Mouse (Mus musculus) MEL (cell line): ENCODE measurements around the gene Gnb5. TPM values are rescaled to one million over a fixed set of nuclear protein-coding genes. Genes with fewer than 3 reads are reported as not detected.

Experiments used
- DNase-seq: peaks from one replicate; pipeline ENCODE4 v3.0.0; 2011; ENCODE audit warnings: low read depth, low spot score
- H3K27ac ChIP-seq: 2 replicates; pipeline ENCODE4 v1.5.1; 2012; ENCODE audit warnings: low read depth, mild to moderate bottlenecking, control low read depth, low read length, moderate library complexity; ENCODE audit not compliant: control insufficient read depth
- H3K27me3 ChIP-seq, 2 experiments: fragments of 150-350 bp in 1 of 2; sonication (generic) in 1 of 2; 2 replicates each; pipeline ENCODE4 v1.6.1; 2012; ENCODE audit warnings: low read length in 2 of 2, mild to moderate bottlenecking in 2 of 2, improper control_type of control experiment in 1 of 2, moderate library complexity in 1 of 2; ENCODE audit not compliant: insufficient read depth in 2 of 2, control insufficient read depth in 1 of 2
- H3K36me3 ChIP-seq, 2 experiments: 2 replicates each; pipeline ENCODE4 v1.6.1; 2012 to 2014; ENCODE audit warnings: low read length in 2 of 2, improper control_type of control experiment in 1 of 2, inconsistent platforms in 1 of 2, mild to moderate bottlenecking in 1 of 2; ENCODE audit not compliant: insufficient read depth in 2 of 2, control insufficient read depth in 1 of 2
- H3K4me1 ChIP-seq, 2 experiments: fragments of 150-350 bp in 1 of 2; sonication (generic) in 1 of 2; 2 replicates each; pipeline ENCODE4 v1.6.1; 2012; ENCODE audit warnings: low read length in 2 of 2, improper control_type of control experiment in 1 of 2, mild to moderate bottlenecking in 1 of 2; ENCODE audit not compliant: insufficient read depth in 2 of 2, control insufficient read depth in 1 of 2
- H3K4me3 ChIP-seq, 2 experiments: fragments of 150-350 bp in 1 of 2; sonication (generic) in 1 of 2; 2 replicates each; pipeline ENCODE4 v1.5.1; 2012; ENCODE audit warnings: low read depth in 2 of 2, low read length in 2 of 2, mild to moderate bottlenecking in 2 of 2, moderate library complexity in 2 of 2, control low read depth in 1 of 2, improper control_type of control experiment in 1 of 2; ENCODE audit not compliant: control insufficient read depth in 1 of 2, insufficient read depth in 1 of 2
- H3K79me2 ChIP-seq: 2 replicates; pipeline ENCODE4 v1.6.1; 2012; ENCODE audit warnings: mild to moderate bottlenecking, low read length, moderate library complexity; ENCODE audit not compliant: control insufficient read depth, poor library complexity, insufficient read depth
- H3K9ac ChIP-seq: 2 replicates; pipeline ENCODE4 v1.6.1; 2012; ENCODE audit warnings: low read depth, mild to moderate bottlenecking, control low read depth, low read length, moderate library complexity; ENCODE audit not compliant: control insufficient read depth, poor library complexity, severe bottlenecking
- H3K9me3 ChIP-seq: fragments of 150-350 bp; sonication (generic); replicated peaks from 2 replicates; pipeline ENCODE4 v1.6.1; 2012; ENCODE audit warnings: mild to moderate bottlenecking, low read length, improper control_type of control experiment, moderate library complexity; ENCODE audit not compliant: insufficient read depth
- BHLHE40 ChIP-seq: IDR thresholded peaks from 2 replicates; pipeline ENCODE4 v1.6.1; 2012; ENCODE audit warnings: low read depth, mild to moderate bottlenecking, inconsistent platforms, low read length, improper control_type of control experiment, borderline replicate concordance
- CTCF ChIP-seq, 3 experiments: IDR thresholded peaks in 2 of 3; conservative IDR thresholded peaks in 1 of 3; 2 replicates each; pipeline ENCODE4 v1.5.1; 2011 to 2012; ENCODE audit warnings: low read length in 3 of 3, low read depth in 2 of 3, mild to moderate bottlenecking in 2 of 3, improper control_type of control experiment in 1 of 3, inconsistent platforms in 1 of 3, mixed read lengths in 1 of 3, moderate library complexity in 1 of 3; ENCODE audit not compliant: control insufficient read depth in 1 of 3, insufficient read depth in 1 of 3, poor library complexity in 1 of 3, severe bottlenecking in 1 of 3
- ELF1 ChIP-seq: IDR thresholded peaks from 2 replicates; pipeline ENCODE4 v1.6.1; 2014; ENCODE audit warnings: low read depth, mild to moderate bottlenecking, inconsistent platforms, low read length, improper control_type of control experiment, moderate library complexity
- EP300 ChIP-seq, 2 experiments: IDR thresholded peaks; 2 replicates each; pipeline ENCODE4 v1.6.1; 2011; ENCODE audit warnings: improper control_type of control experiment in 2 of 2, low read length in 2 of 2, low read depth in 1 of 2, mild to moderate bottlenecking in 1 of 2
- GABPA ChIP-seq: IDR thresholded peaks from 2 replicates; pipeline ENCODE4 v1.6.1; 2012; ENCODE audit warnings: low read depth, mild to moderate bottlenecking, inconsistent platforms, low read length, improper control_type of control experiment, moderate library complexity
- GATA1 ChIP-seq: IDR thresholded peaks from 2 replicates; pipeline ENCODE4 v1.6.1; 2011; ENCODE audit warnings: low read depth, low read length, improper control_type of control experiment
- HCFC1 ChIP-seq: IDR thresholded peaks from 2 replicates; pipeline ENCODE4 v1.6.1; 2012; ENCODE audit warnings: low read depth, mild to moderate bottlenecking, inconsistent platforms, low read length, improper control_type of control experiment, moderate library complexity
- JUND ChIP-seq: IDR thresholded peaks from 2 replicates; pipeline ENCODE4 v1.6.1; 2011; ENCODE audit warnings: low read depth, mild to moderate bottlenecking, improper control_type of control experiment, low read length
- MAZ ChIP-seq: IDR thresholded peaks from 2 replicates; pipeline ENCODE4 v1.6.1; 2012; ENCODE audit warnings: low read depth, mild to moderate bottlenecking, inconsistent platforms, low read length, improper control_type of control experiment
- MXI1 ChIP-seq: IDR thresholded peaks from 2 replicates; pipeline ENCODE4 v1.6.1; 2011; ENCODE audit warnings: mild to moderate bottlenecking, low read depth, low read length, improper control_type of control experiment
- MYC ChIP-seq: IDR thresholded peaks from 2 replicates; pipeline ENCODE4 v1.6.1; 2011; ENCODE audit warnings: low read depth, mild to moderate bottlenecking, low read length, improper control_type of control experiment, moderate library complexity
- POLR2A ChIP-seq, 2 experiments: IDR thresholded peaks; 2 replicates each; pipeline ENCODE4 v1.6.1; 2011 to 2012; ENCODE audit warnings: low read length in 2 of 2, mild to moderate bottlenecking in 2 of 2, control low read depth in 1 of 2, improper control_type of control experiment in 1 of 2, low read depth in 1 of 2, moderate library complexity in 1 of 2; ENCODE audit not compliant: control insufficient read depth in 1 of 2, insufficient read depth in 1 of 2, poor library complexity in 1 of 2
- POLR2AphosphoS2 ChIP-seq: IDR thresholded peaks from 2 replicates; pipeline ENCODE4 v1.6.1; 2011; ENCODE audit warnings: low read length, improper control_type of control experiment
- POLR2AphosphoS5 ChIP-seq: IDR thresholded peaks from 2 replicates; pipeline ENCODE4 v1.6.1; 2012; ENCODE audit warnings: low read depth, borderline replicate concordance, mild to moderate bottlenecking, inconsistent platforms, low read length, moderate library complexity, mixed read lengths
- RAD21 ChIP-seq: IDR thresholded peaks from 2 replicates; pipeline ENCODE4 v1.6.1; 2011; ENCODE audit warnings: mild to moderate bottlenecking, low read depth, low read length, improper control_type of control experiment
- SIN3A ChIP-seq: IDR thresholded peaks from 2 replicates; pipeline ENCODE4 v1.6.1; 2012; ENCODE audit warnings: low read length, improper control_type of control experiment, inconsistent platforms
- SMC3 ChIP-seq: IDR thresholded peaks from 2 replicates; pipeline ENCODE4 v1.6.1; 2011; ENCODE audit warnings: low read depth, low read length, improper control_type of control experiment
- TAL1 ChIP-seq: IDR thresholded peaks from 2 replicates; pipeline ENCODE4 v1.6.1; 2012; ENCODE audit warnings: mild to moderate bottlenecking, inconsistent platforms, low read length, moderate library complexity, mixed read lengths
- TCF12 ChIP-seq: IDR thresholded peaks from 2 replicates; pipeline ENCODE4 v1.6.1; 2014; ENCODE audit warnings: low read depth, mild to moderate bottlenecking, inconsistent platforms, low read length, improper control_type of control experiment, moderate library complexity
- USF1 ChIP-seq: IDR thresholded peaks from 2 replicates; pipeline ENCODE4 v1.6.1; 2014; ENCODE audit warnings: low read depth, mild to moderate bottlenecking, inconsistent platforms, low read length, improper control_type of control experiment, moderate library complexity
- ZC3H11A ChIP-seq: IDR thresholded peaks from 2 replicates; pipeline ENCODE4 v1.6.1; 2012; ENCODE audit warnings: low read depth, mild to moderate bottlenecking, inconsistent platforms, low read length, improper control_type of control experiment
- ZKSCAN1 ChIP-seq: IDR thresholded peaks from 2 replicates; pipeline ENCODE4 v1.6.1; 2012; ENCODE audit warnings: low read depth, mild to moderate bottlenecking, inconsistent platforms, low read length, improper control_type of control experiment, moderate library complexity
- ZMIZ1 ChIP-seq: IDR thresholded peaks from 2 replicates; pipeline ENCODE4 v1.6.1; 2012; ENCODE audit warnings: low read depth, mild to moderate bottlenecking, inconsistent platforms, low read length, improper control_type of control experiment, moderate library complexity
- polyA plus RNA-seq, 2 experiments: library from polyadenylated mRNA; stranded (reverse) in 1 of 2; unstranded in 1 of 2; fragments of >175 nt in 1 of 2; fragments of >200 nt in 1 of 2; gene quantifications; 2 replicates each; pipeline versions ENCODE4 v1.2.1 to v1.2.4; 2012; ENCODE audit warnings: low replicate concordance in 2 of 2, low read depth in 1 of 2; ENCODE audit not compliant: insufficient read length in 2 of 2, insufficient read depth in 1 of 2, missing spikeins in 1 of 2
- total RNA-seq: library from RNA; depleted of rRNA; stranded (reverse); fragments of 300-350 nt; gene quantifications from 2 replicates; pipeline ENCODE4 v1.2.3, GENCODE M21; 2012

The Gnb5 gene
- total and polyA plus RNA-seq, 3 experiments: 4.0 to 6.5 TPM; not detected in 1

DNA sequence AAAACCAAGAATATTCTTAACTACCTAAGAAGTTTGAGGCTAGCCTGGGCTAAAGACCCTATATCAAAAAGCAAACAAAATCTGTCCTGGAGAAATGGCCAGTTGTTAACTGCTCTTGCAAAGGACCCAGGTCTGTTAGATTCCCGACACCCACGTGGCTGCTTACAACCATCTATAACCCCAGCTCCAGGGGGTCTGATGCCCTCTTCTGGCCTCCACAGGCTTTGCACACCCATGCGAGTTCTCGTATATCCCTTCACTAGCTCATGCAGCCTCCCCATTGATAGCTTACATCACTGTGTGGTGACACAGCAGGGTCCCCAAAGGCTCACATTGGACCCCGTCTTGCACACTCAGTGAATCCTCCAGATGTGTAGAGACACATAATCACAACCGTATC is 20.7 kb upstream of the Gnb5 start (continued):
- TF ChIP-seq POLR2AphosphoS2: no peak
- peak; percentile 42; the same call in 1 of the 2 replicates for TF ChIP-seq USF1
- no peak for TF ChIP-seq BHLHE40
- TF ChIP-seq POLR2A (IDR thresholded peaks at IDR 0.05; ENCODE audit: control insufficient read depth in 1 of 2, insufficient read depth in 1 of 2, low read depth in 1 of 2, low read length in 2 of 2, poor library complexity in 1 of 2): no peak
- no peak for TF ChIP-seq TCF12
- no peak for TF ChIP-seq MXI1
- no peak for TF ChIP-seq ZMIZ1
- no peak for TF ChIP-seq ZKSCAN1
- TF ChIP-seq GATA1: no peak
- TF ChIP-seq ELF1: no peak
- TF ChIP-seq, all 39 proteins: peak for 6

DNA sequence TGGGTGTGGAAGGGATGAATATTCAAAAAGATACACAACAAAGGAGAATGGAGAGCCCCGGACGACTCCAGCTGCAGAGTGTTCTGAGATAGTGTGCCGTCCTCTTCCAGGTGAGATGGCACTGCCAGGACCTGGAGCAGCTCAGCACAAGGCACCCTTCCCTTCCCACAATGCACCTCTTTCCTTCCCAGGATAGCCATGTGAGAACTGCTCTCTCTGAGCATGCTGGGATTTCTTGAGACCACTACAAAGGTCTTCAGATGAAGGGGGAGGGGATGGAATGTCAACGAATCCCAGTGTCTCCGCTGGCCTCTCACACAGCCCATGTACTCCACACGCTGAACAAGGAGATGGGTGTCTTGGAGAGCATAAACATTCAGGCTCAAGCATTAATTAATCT is 18.5 kb upstream of the Gnb5 start:
- Histone ChIP-seq H3K79me2 (no peaks in the 10 kb centered on the region), H3K27ac (no peak overlapping the region), H3K27me3 (no peaks in the 10 kb centered on the region), H3K4me1 (peaks cover 4 to 16% of the 10 kb centered on the region in 2 experiments; a peak in 3 of 4 replicates), H3K9ac (no peak overlapping the region), H3K4me3 (no peak overlapping the region)
- DNase-seq: no peak
- TF ChIP-seq EP300 (IDR thresholded peaks at IDR 0.05; ENCODE audit: low read depth in 1 of 2, low read length in 2 of 2): no peak
- no peak for TF ChIP-seq MAZ
- TF ChIP-seq JUND: no peak
- no peak for TF ChIP-seq POLR2AphosphoS5
- no peak for TF ChIP-seq TAL1
- no peak for TF ChIP-seq USF1
- no peak for TF ChIP-seq SIN3A
- TF ChIP-seq, all 39 proteins: peak for 0
- peaks cover 0 to 6% of the 10 kb centered on the region in 2 experiments; a peak in 2 of 4 replicates for H3K36me3 ChIP-seq
- H3K9me3 ChIP-seq: no peaks in the 10 kb centered on the region

DNA sequence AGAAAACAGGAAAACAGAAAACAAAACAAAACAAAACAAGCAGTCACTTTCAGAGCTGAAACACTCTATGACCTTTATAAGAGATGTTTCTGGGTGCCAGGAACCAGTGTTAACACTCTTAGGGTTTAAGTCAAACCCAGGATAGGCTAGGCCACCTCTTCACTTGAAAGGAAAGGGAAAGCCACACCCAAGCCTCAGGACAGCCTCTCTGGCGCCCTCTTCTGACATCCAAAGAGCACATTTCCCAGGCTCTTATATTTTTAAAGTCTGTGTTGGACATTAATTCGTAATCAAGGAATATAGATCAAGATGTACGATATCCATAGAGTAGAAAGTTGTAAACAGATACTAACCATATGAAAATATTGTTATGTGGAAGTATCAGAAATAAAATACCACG is 16.5 kb upstream of the Gnb5 start:
- Histone ChIP-seq H3K4me1 (peaks cover 0 to 5% of the 10 kb centered on the region in 2 experiments; a peak in 1 of 4 replicates), H3K9me3 (no peaks in the 10 kb centered on the region), H3K27ac (no peak overlapping the region), H3K9ac (peak overlapping the region; percentile 32; the same call in 1 of the 2 replicates), H3K27me3 (no peaks in the 10 kb centered on the region; a peak in 2 of 4 replicates), H3K79me2 (no peaks in the 10 kb centered on the region)
- DNase-seq: peak; percentile 83
- TF ChIP-seq SMC3 (peak; percentile 72), USF1 (no peak), RAD21 (peak; percentile 50), MXI1 (no peak), TCF12 (no peak), CTCF (IDR thresholded peaks at IDR 0.05 in 2 of 3, conservative IDR thresholded peaks at IDR 0.05 in 1 of 3; ENCODE audit: control insufficient read depth in 1 of 3, insufficient read depth in 1 of 3, low read depth in 2 of 3, low read length in 3 of 3, poor library complexity in 1 of 3, severe bottlenecking in 1 of 3) (peak; percentile 76 to 79 (median 76)), POLR2AphosphoS2 (no peak), GATA1 (0 out of 2 replicates have a peak, but pooled peaks have one; percentile 6), MYC (0 out of 2 replicates have a peak, but pooled peaks have one; percentile 31), HCFC1 (no peak), ZC3H11A (peak; percentile 40), GABPA (no peak)
- TF ChIP-seq, all 39 proteins: peak for 6
- Histone ChIP-seq H3K36me3 (no peaks in the 10 kb centered on the region), H3K4me3 (peak overlapping the region; percentile 32 to 62)
